Mouse (Mus musculus) liver, embryonic 14.5 days (tissue): ENCODE results near the gene Ly6g6c.

Experiments
- CTCF ChIP-seq: IDR thresholded peaks from 2 replicates; pipeline ENCODE4 v1.5.1; 2016; ENCODE audit warnings: antibody characterized with exemption, low read depth, control low read depth
- EP300 ChIP-seq: IDR thresholded peaks from 2 replicates; pipeline ENCODE4 v1.6.1; 2016; ENCODE audit warnings: antibody characterized with exemption, low read depth

DNA sequence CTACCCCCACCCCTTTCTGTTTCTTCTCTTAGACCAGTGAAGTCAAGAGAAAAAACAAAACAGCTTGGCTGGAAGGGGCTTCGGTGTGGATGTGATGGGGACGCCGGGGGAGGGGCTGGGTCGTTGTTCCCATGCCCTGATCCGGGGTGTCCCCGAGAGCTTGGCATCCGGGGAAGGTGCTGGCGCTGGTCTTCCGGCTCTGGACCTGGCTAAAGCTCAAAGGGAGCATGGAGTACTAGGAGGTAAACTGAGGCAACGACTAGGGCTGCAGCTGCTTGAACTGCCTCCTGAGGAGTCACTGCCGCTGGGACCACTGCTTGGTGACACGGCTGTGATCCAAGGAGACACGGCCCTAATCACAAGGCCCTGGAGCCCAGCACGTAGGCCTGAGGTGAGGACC is 5.1 kb upstream of the Ly6g6c start:
- TF ChIP-seq CTCF (no peak), EP300 (no peak)
